Mouse (Mus musculus): ENCODE measurements around the gene Stmn3. TPM values are rescaled to one million over a fixed set of nuclear protein-coding genes. Genes with fewer than 3 reads are reported as not detected.

Stmn3 gene
- polyA plus RNA-seq, 1 experiment from 2014 or later = 0.59 TPM

GRCm38 (mm10) chr2:181320103-181320499, 5.8 kb upstream of the Stmn3 start:
- H3K36me3 ChIP-seq (ENCODE audit: control insufficient read depth, insufficient read depth, low read length) = peaks cover 18% of the 10 kb centered on the region
- H3K9ac ChIP-seq (ENCODE audit: low read depth, low read length) = peak overlapping the region; percentile 77
- peak overlapping the region; percentile 80; the same call in 1 of the 2 replicates for H3K27ac ChIP-seq (ENCODE audit: low read depth, low read length)
- H3K4me2 ChIP-seq = peak overlapping the region; percentile 90
- peaks cover 9% of the 10 kb centered on the region for H3K4me1 ChIP-seq (replicated peaks; ENCODE audit: control insufficient read depth, insufficient read depth, low read length)
- H3K9me3 ChIP-seq (ENCODE audit: control insufficient read depth, low read length) = no peaks in the 10 kb centered on the region
- WGBS = 10% methylated on average over 7 of the region's 7 CpGs
- H3K27me3 ChIP-seq (replicated peaks; ENCODE audit: control insufficient read depth, insufficient read depth, low read length) = peaks cover 12% of the 10 kb centered on the region
- peak; percentile 12; the same call in 1 of the 2 replicates for ATAC-seq (replicated peaks; ENCODE audit: low FRiP score)
- peak overlapping the region; percentile 65 for H3K4me3 ChIP-seq (ENCODE audit: low read depth, low read length)
- DNase-seq (ENCODE audit: low spot score) = no peak

DNA sequence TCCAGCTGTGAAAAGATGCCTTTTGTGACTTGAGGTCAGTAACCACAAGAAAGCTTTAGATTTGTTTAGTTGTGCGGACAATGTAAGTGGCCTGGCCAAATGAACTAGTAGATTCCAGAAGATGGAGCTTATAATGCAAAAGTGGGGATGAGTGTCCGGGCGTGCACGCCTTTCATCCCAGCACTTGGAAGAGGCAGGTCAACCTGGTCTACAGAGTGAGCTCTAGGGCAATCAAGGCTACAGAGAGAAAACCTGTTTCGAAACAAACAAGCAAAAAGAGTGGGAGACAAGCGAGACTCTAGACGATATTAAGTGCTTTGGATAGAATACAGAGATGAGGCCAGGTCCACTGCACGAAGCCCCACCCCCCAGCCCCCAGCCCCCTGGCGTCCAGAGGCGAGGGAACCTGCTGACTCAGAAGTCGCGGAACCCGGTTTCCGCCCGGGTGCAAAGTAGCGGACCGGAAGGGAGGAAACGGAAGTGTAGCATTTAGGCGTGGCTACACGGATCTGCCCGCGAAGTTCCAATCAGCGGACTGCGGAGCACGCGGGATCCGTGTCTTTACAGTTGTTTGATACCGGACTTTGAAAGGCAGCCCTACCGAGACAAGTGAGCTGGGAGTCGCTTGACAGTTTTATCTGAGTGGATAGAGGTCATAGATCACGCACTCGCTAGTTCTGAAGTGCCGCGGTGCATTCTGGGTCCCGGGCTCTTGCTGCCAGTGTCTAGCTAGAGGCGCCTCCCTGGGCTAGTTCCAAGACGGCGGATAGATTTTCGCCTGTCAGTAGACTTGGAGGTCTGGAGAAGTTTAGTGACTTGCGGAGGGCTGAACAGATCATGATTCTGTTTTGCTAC, 5.2 kb upstream of the Stmn3 start, which contains the start of gene Rtel1:
Rtel1 (plus strand) TSS at position 492 of the 855 bp plus-strand sequence.
- 6% methylated on average over 40 of the region's 40 CpGs for WGBS

GRCm38 (mm10) chr2:181313344-181314079, 788 bp downstream of the Stmn3 start:
- no peaks in the 10 kb centered on the region for H3K4me1 ChIP-seq (replicated peaks; ENCODE audit: control insufficient read depth, insufficient read depth, low read length)
- no peaks in the 10 kb centered on the region for H3K36me3 ChIP-seq (ENCODE audit: control insufficient read depth, insufficient read depth, low read length)
- DNase-seq (ENCODE audit: low spot score) (no peak), ATAC-seq (replicated peaks; ENCODE audit: low FRiP score) (no peak)
- WGBS = 5% methylated on average over 35 of the region's 35 CpGs
- H3K4me2 ChIP-seq = peak overlapping the region; percentile 45
- no peak overlapping the region for H3K4me3 ChIP-seq (ENCODE audit: low read depth, low read length)
- no peak overlapping the region for H3K9ac ChIP-seq (ENCODE audit: low read depth, low read length)
- no peak overlapping the region for H3K27ac ChIP-seq (ENCODE audit: low read depth, low read length)
- peaks cover 48% of the 10 kb centered on the region for H3K27me3 ChIP-seq (replicated peaks; ENCODE audit: control insufficient read depth, insufficient read depth, low read length)
- H3K9me3 ChIP-seq (ENCODE audit: control insufficient read depth, low read length) = no peaks in the 10 kb centered on the region

More for the DNA sequence above, 5.2 kb upstream of the Stmn3 start, which contains the start of gene Rtel1:
- H3K36me3 ChIP-seq (ENCODE audit: control insufficient read depth, insufficient read depth, low read length) = peaks cover 14% of the 10 kb centered on the region
- H3K9ac ChIP-seq (ENCODE audit: low read depth, low read length) = peak within 1 kb of the TSS; percentile 77
- H3K4me3 ChIP-seq (ENCODE audit: low read depth, low read length) = peak within 1 kb of the TSS; percentile 65
- peak; percentile 88 for DNase-seq (ENCODE audit: low spot score)
- peaks cover 18% of the 10 kb centered on the region for H3K27me3 ChIP-seq (replicated peaks; ENCODE audit: control insufficient read depth, insufficient read depth, low read length)
- H3K4me1 ChIP-seq (replicated peaks; ENCODE audit: control insufficient read depth, insufficient read depth, low read length) = peaks cover 9% of the 10 kb centered on the region
- ATAC-seq (replicated peaks; ENCODE audit: low FRiP score) = peak; percentile 94
- peak within 1 kb of the TSS; percentile 80 for H3K27ac ChIP-seq (ENCODE audit: low read depth, low read length)
- H3K4me2 ChIP-seq = peak within 1 kb of the TSS; percentile 90
- no peaks in the 10 kb centered on the region for H3K9me3 ChIP-seq (ENCODE audit: control insufficient read depth, low read length)

DNA sequence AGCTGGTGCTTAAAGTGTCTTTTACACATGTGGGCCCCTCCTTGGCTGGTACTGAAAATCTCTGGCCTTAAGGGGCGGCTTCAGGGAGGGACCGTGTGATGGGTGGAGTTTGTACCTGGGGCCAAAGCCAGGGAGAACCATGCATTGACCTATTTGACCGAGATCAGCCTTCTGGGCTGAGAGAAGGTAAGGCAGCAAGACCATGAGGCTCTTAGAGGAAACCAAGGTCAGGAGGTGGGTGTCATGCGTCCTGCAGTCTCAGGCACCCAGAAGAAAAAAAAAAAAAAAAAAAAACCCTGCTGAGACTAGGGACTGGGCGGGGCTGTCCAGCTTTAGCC, 1.3 kb downstream of the Stmn3 start:
- 9% methylated on average over 5 of the region's 5 CpGs for WGBS
- Histone ChIP-seq H3K9me3 (ENCODE audit: control insufficient read depth, low read length) (no peaks in the 10 kb centered on the region), H3K4me2 (no peak overlapping the region), H3K27ac (ENCODE audit: low read depth, low read length) (no peak overlapping the region), H3K4me3 (ENCODE audit: low read depth, low read length) (no peak overlapping the region), H3K36me3 (ENCODE audit: control insufficient read depth, insufficient read depth, low read length) (no peaks in the 10 kb centered on the region), H3K9ac (ENCODE audit: low read depth, low read length) (no peak overlapping the region), H3K27me3 (replicated peaks; ENCODE audit: control insufficient read depth, insufficient read depth, low read length) (peaks cover 51% of the 10 kb centered on the region), H3K4me1 (replicated peaks; ENCODE audit: control insufficient read depth, insufficient read depth, low read length) (no peaks in the 10 kb centered on the region)
- ATAC-seq (replicated peaks; ENCODE audit: low FRiP score) (no peak), DNase-seq (ENCODE audit: low spot score) (no peak)

DNA sequence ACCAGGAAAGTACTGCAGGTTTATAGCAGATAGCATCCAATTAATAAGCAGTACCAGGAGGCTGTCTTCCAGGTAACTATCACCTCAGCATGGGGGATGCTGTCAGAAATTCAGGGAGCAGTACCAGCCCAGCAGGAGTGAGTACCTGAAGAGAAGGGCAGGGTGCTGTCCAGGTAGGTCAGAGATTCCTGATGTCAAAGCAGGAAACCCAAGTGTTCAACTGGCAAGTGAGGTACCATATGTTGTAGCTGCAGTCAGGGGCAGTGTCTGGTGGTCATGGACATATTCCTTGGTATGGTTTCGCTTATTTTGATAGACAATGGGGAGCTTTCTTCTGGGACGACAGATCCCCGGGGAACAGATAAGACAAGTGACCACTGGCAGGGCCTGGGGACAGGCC, 1.9 kb downstream of the Stmn3 start:
- Histone ChIP-seq H3K36me3 (ENCODE audit: control insufficient read depth, insufficient read depth, low read length) (no peaks in the 10 kb centered on the region), H3K27ac (ENCODE audit: low read depth, low read length) (no peak overlapping the region), H3K4me2 (no peak overlapping the region), H3K27me3 (replicated peaks; ENCODE audit: control insufficient read depth, insufficient read depth, low read length) (peaks cover 56% of the 10 kb centered on the region), H3K9me3 (ENCODE audit: control insufficient read depth, low read length) (no peaks in the 10 kb centered on the region), H3K4me1 (replicated peaks; ENCODE audit: control insufficient read depth, insufficient read depth, low read length) (no peaks in the 10 kb centered on the region), H3K9ac (ENCODE audit: low read depth, low read length) (no peak overlapping the region), H3K4me3 (ENCODE audit: low read depth, low read length) (no peak overlapping the region)
- WGBS = 62% methylated on average over 3 of the region's 3 CpGs
- ATAC-seq (replicated peaks; ENCODE audit: low FRiP score) (no peak), DNase-seq (ENCODE audit: low spot score) (no peak)

- ATAC-seq (replicated peaks; ENCODE audit: low FRiP score) = 0 out of 2 replicates have a peak, but pooled peaks have one; percentile 15
- peaks cover 37% of the 10 kb centered on the region for H3K27me3 ChIP-seq (replicated peaks; ENCODE audit: control insufficient read depth, insufficient read depth, low read length)
- 10% methylated on average over 30 of the region's 30 CpGs for WGBS
- H3K4me3 ChIP-seq (ENCODE audit: low read depth, low read length) = no peak overlapping the region
- H3K4me1 ChIP-seq (replicated peaks; ENCODE audit: control insufficient read depth, insufficient read depth, low read length) = no peaks in the 10 kb centered on the region
- no peaks in the 10 kb centered on the region for H3K36me3 ChIP-seq (ENCODE audit: control insufficient read depth, insufficient read depth, low read length)
- H3K4me2 ChIP-seq = no peak overlapping the region
- H3K9ac ChIP-seq (ENCODE audit: low read depth, low read length) = no peak overlapping the region
- DNase-seq (ENCODE audit: low spot score) = no peak
- H3K9me3 ChIP-seq (ENCODE audit: control insufficient read depth, low read length) = no peaks in the 10 kb centered on the region
- H3K27ac ChIP-seq (ENCODE audit: low read depth, low read length) = no peak overlapping the region
These were observed 7.0 kb downstream of the Stmn3 start for GRCm38 (mm10) chr2:181307144-181307804.

DNA sequence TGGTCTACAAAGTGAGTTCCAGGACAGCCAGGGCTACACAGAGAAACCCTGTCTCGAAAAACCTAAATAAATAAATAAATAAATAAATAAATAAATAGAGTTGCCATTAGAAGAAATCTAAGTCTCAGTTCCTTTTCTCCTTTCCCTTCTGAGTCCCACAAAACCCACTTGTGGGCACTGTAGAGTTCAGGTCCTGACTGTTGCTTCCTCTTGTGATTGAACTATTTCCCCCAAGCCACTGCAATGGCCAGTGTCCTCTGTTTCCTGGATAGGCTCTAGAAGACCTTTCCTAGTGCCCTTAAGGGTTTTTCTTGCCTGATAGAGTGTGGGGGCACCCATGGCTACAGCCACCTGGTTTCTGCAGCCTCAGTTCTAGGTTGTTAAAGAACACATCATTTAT, 9.4 kb downstream of the Stmn3 start:
- Histone ChIP-seq H3K4me1 (replicated peaks; ENCODE audit: control insufficient read depth, insufficient read depth, low read length) (no peaks in the 10 kb centered on the region), H3K27me3 (replicated peaks; ENCODE audit: control insufficient read depth, insufficient read depth, low read length) (peaks cover 31% of the 10 kb centered on the region), H3K4me3 (ENCODE audit: low read depth, low read length) (no peak overlapping the region), H3K27ac (ENCODE audit: low read depth, low read length) (no peak overlapping the region), H3K36me3 (ENCODE audit: control insufficient read depth, insufficient read depth, low read length) (peaks cover 10% of the 10 kb centered on the region), H3K9ac (ENCODE audit: low read depth, low read length) (no peak overlapping the region), H3K9me3 (ENCODE audit: control insufficient read depth, low read length) (no peaks in the 10 kb centered on the region), H3K4me2 (no peak overlapping the region)
- no peak for ATAC-seq (replicated peaks; ENCODE audit: low FRiP score)
- no peak for DNase-seq (ENCODE audit: low spot score)
- 64% methylated on average over 1 of the region's 1 CpGs for WGBS

DNA sequence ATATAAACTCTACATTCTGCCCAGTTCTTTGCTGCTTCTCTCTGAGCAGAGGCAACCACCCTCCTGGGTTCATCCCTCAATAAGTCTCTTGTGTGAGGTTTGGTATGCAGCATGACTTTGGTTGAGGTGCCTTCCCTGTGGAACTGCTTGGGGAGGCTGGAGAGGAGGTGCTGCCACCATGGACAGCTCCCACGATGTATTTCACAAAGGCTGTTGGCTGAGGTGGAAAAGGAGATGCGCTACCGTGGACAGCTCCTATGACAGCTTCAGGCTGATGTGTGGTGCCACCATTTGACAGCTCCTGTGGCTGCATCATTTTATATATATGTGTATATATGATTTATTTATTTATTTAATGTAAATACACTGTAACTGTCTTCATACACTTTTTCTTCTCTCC, 12.3 kb downstream of the Stmn3 start:
- WGBS = 17% methylated on average over 3 of the region's 3 CpGs
- ATAC-seq (replicated peaks; ENCODE audit: low FRiP score) = no peak
- no peak overlapping the region for H3K27ac ChIP-seq (ENCODE audit: low read depth, low read length)

More for the DNA sequence above, 12.3 kb downstream of the Stmn3 start:
- H3K4me2 ChIP-seq = no peak overlapping the region
- H3K36me3 ChIP-seq (ENCODE audit: control insufficient read depth, insufficient read depth, low read length) = peaks cover 10% of the 10 kb centered on the region
- no peak overlapping the region for H3K4me3 ChIP-seq (ENCODE audit: low read depth, low read length)
- DNase-seq (ENCODE audit: low spot score) = no peak
- H3K9ac ChIP-seq (ENCODE audit: low read depth, low read length) = no peak overlapping the region
- H3K27me3 ChIP-seq (replicated peaks; ENCODE audit: control insufficient read depth, insufficient read depth, low read length) = peaks cover 17% of the 10 kb centered on the region
- H3K4me1 ChIP-seq (replicated peaks; ENCODE audit: control insufficient read depth, insufficient read depth, low read length) = no peaks in the 10 kb centered on the region
- no peaks in the 10 kb centered on the region for H3K9me3 ChIP-seq (ENCODE audit: control insufficient read depth, low read length)

Measured in liver, embryonic 11.5 days (tissue).